Mouse (Mus musculus) lung, adult 2 months (tissue): ENCODE measurements around the gene Gm5089.

ENCODE experiments used
- CTCF ChIP-seq: fragments of 200-500 bp; IDR thresholded peaks from 2 replicates; pipeline ENCODE4 v1.5.1; 2011; ENCODE audit warnings: mild to moderate bottlenecking, low read length, control low read depth; ENCODE audit not compliant: insufficient read depth
- POLR2A ChIP-seq: fragments of 200-500 bp; IDR thresholded peaks from 2 replicates; pipeline ENCODE4 v1.6.1; 2011; ENCODE audit warnings: low read depth, mild to moderate bottlenecking, control low read depth, low read length, borderline replicate concordance; ENCODE audit errors: extremely low read depth

- no peak for TF ChIP-seq CTCF
- TF ChIP-seq POLR2A = no peak
Measured at GRCm38 (mm10) chr14:122401886-122402285, 49.0 kb downstream of the Gm5089 start.
